Mouse (Mus musculus): ENCODE results near the gene Gm20388.

GRCm38 (mm10) chr8:123999568-123999967 lies 4088.9 kb downstream of the Gm20388 start:
- TF ChIP-seq CTCF (IDR thresholded peaks at IDR 0.05; ENCODE audit: control insufficient read depth, insufficient read depth, low read length): no peak
- no peak for TF ChIP-seq POLR2A (IDR thresholded peaks at IDR 0.05; ENCODE audit: borderline replicate concordance, control insufficient read depth, low read depth, low read length)

Measured in bone marrow, adult 2 months (tissue).